Mouse (Mus musculus): ENCODE measurements around the gene Opcml. TPM values are rescaled to one million over a fixed set of nuclear protein-coding genes. Genes with fewer than 3 reads are reported as not detected.

The Opcml gene
- polyA plus RNA-seq, 1 experiment, result 0.08 TPM

DNA sequence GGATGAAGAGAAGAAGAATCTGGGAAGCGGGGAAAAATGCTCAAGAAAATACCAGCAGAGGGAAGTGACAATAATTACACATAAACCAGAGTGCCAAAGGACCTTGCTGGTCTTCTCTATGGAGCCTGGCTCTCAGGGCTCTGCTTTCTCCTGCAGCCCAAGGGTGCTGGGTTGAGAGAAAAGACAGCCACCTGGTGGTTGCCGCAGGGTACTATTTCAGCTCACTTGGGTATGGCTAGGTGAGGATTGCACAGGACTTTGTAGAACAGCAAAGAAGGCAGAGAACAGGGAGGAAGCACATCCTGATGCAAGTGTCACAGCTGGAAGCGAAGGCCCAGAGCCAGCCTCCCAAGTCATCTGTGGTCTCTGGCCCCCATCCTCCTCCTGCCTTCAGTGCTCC, 407.1 kb downstream of the Opcml start:
- 42% methylated on average over 3 of the region's 3 CpGs for WGBS
- no peaks in the 10 kb centered on the region for H3K36me3 ChIP-seq (ENCODE audit: control insufficient read depth, insufficient read depth, low read length)
- peak; percentile 56; the same call in 1 of the 2 replicates for TF ChIP-seq CTCF (conservative IDR thresholded peaks at IDR 0.05; ENCODE audit: insufficient read depth, insufficient read length, low read depth, low read length)
- no peak for TF ChIP-seq POLR2A (IDR thresholded peaks at IDR 0.05; ENCODE audit: low read depth, low read length)
- no peaks in the 10 kb centered on the region for H3K4me1 ChIP-seq (ENCODE audit: control insufficient read depth, insufficient read depth, low read length)
- DNase-seq, result peak; percentile 37
- H3K4me3 ChIP-seq (ENCODE audit: insufficient read depth, low read depth, low read length), result no peak overlapping the region
- no peaks in the 10 kb centered on the region for H3K27me3 ChIP-seq (replicated peaks; ENCODE audit: control insufficient read depth, insufficient read depth, low read length)
- H3K27ac ChIP-seq (ENCODE audit: insufficient read depth, low read depth, low read length), result no peak overlapping the region

DNA sequence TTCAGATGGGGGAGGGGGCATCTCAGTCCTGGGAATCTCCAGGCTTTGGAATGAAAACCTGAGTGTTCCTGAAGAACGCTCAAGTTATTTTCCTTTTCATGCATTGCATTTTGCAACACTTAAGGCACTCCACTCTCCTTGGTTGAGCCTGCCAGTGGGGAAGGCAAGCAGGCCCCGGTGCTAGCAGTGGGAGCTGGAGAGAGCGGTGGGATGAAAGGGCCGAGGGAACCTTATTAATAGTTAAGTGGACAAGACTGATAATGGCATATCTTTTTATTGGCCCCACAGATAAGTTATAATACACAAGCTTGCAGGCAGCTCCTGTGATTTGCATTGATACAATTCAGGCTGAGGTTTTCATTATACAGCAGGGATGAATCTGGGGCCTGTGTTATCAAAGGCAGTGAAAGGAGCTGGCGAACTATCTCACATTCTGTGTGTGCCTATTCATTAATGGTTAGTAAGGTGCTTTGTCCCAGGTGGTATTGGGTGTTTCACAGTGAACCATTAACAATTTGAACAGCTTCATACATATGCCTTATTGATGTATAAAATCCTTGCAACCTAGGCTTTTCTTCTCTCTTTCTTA, 407.6 kb downstream of the Opcml start:
- Histone ChIP-seq H3K27me3 (replicated peaks; ENCODE audit: control insufficient read depth, insufficient read depth, low read length) (no peaks in the 10 kb centered on the region), H3K36me3 (ENCODE audit: control insufficient read depth, insufficient read depth, low read length) (no peaks in the 10 kb centered on the region), H3K27ac (ENCODE audit: insufficient read depth, low read depth, low read length) (no peak overlapping the region), H3K4me3 (ENCODE audit: insufficient read depth, low read depth, low read length) (no peak overlapping the region), H3K4me1 (ENCODE audit: control insufficient read depth, insufficient read depth, low read length) (no peaks in the 10 kb centered on the region)
- WGBS, result 85% methylated on average over 5 of the region's 5 CpGs
- no peak for DNase-seq
- TF ChIP-seq POLR2A (IDR thresholded peaks at IDR 0.05; ENCODE audit: low read depth, low read length) (no peak), CTCF (conservative IDR thresholded peaks at IDR 0.05; ENCODE audit: insufficient read depth, insufficient read length, low read depth, low read length) (no peak)

DNA sequence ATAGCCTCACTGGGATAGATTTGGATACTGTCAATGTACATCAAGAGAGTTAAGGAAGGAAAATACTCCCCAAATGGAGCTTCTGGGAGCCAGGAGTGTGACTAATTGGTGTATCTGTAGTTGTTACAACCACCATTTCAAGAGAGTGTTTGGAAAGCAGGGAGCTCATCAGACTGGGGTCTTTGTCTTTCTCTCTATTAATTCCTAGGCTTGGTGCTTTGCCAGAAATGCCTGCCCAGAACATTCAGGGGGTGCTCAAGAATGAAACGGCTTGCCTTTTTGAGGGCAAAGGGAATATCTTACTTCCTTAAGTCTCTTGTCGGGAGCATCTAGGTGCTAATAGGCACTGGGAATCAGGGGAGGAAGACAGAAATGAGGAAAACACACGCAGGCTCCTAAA, 416.9 kb downstream of the Opcml start:
- no peak for DNase-seq
- Histone ChIP-seq H3K27me3 (replicated peaks; ENCODE audit: control insufficient read depth, insufficient read depth, low read length) (no peaks in the 10 kb centered on the region), H3K27ac (ENCODE audit: insufficient read depth, low read depth, low read length) (no peak overlapping the region), H3K4me1 (ENCODE audit: control insufficient read depth, insufficient read depth, low read length) (no peaks in the 10 kb centered on the region), H3K4me3 (ENCODE audit: insufficient read depth, low read depth, low read length) (no peak overlapping the region), H3K36me3 (ENCODE audit: control insufficient read depth, insufficient read depth, low read length) (no peaks in the 10 kb centered on the region)
- TF ChIP-seq POLR2A (IDR thresholded peaks at IDR 0.05; ENCODE audit: low read depth, low read length), result no peak
- TF ChIP-seq CTCF (conservative IDR thresholded peaks at IDR 0.05; ENCODE audit: insufficient read depth, insufficient read length, low read depth, low read length), result no peak
- 87% methylated on average over 3 of the region's 3 CpGs for WGBS

DNA sequence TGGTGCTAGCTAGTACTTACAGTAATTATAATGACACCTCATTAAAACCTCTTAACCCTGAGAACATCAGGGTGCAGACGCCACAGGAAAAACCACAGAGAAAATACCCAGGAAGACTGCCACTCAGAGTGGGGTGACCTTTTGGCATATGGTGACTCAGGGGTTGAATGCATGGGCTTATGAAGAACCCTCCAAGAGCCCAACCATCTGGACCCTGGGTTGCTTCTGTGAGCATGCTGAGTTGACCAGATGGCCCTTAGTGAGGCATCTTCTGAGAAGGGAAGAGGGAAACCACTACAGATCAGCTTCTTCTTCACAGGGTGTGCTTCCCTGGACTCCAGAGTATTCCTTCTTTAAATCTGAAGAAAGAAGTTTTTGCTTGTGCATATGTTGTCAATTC, 418.1 kb downstream of the Opcml start:
- no peak overlapping the region for H3K4me3 ChIP-seq (ENCODE audit: insufficient read depth, low read depth, low read length)
- TF ChIP-seq POLR2A (IDR thresholded peaks at IDR 0.05; ENCODE audit: low read depth, low read length), result no peak
- no peak for TF ChIP-seq CTCF (conservative IDR thresholded peaks at IDR 0.05; ENCODE audit: insufficient read depth, insufficient read length, low read depth, low read length)
- H3K27ac ChIP-seq (ENCODE audit: insufficient read depth, low read depth, low read length), result no peak overlapping the region
- no peaks in the 10 kb centered on the region for H3K27me3 ChIP-seq (replicated peaks; ENCODE audit: control insufficient read depth, insufficient read depth, low read length)
- H3K36me3 ChIP-seq (ENCODE audit: control insufficient read depth, insufficient read depth, low read length), result no peaks in the 10 kb centered on the region
- no peaks in the 10 kb centered on the region for H3K4me1 ChIP-seq (ENCODE audit: control insufficient read depth, insufficient read depth, low read length)
- WGBS, result 81% methylated on average over 1 of the region's 1 CpGs
- no peak for DNase-seq

DNA sequence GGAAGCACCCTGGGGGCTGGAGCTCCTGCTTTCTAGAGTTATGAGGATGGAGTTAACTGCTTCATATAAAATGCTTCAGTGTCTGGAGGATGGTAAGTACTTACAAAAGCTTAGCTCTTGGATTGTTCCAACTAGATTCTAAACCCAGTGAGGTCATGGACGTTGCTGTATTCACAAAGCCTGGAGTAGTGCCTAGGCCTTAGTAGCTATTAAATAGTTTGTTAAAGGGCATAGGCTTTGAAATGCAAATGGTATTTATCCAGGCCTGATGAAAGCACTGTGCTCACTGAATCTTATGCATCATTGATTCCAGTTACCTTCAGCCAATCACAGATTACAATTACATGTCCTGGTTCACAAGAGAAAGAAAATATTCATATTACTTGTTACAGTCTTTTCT, 421.3 kb downstream of the Opcml start:
- DNase-seq, result no peak
- WGBS, result 37% methylated on average over 1 of the region's 1 CpGs
- Histone ChIP-seq H3K4me3 (ENCODE audit: insufficient read depth, low read depth, low read length) (no peak overlapping the region), H3K36me3 (ENCODE audit: control insufficient read depth, insufficient read depth, low read length) (no peaks in the 10 kb centered on the region), H3K4me1 (ENCODE audit: control insufficient read depth, insufficient read depth, low read length) (no peaks in the 10 kb centered on the region), H3K27me3 (replicated peaks; ENCODE audit: control insufficient read depth, insufficient read depth, low read length) (no peaks in the 10 kb centered on the region), H3K27ac (ENCODE audit: insufficient read depth, low read depth, low read length) (no peak overlapping the region)
- TF ChIP-seq CTCF (conservative IDR thresholded peaks at IDR 0.05; ENCODE audit: insufficient read depth, insufficient read length, low read depth, low read length), result no peak
- no peak for TF ChIP-seq POLR2A (IDR thresholded peaks at IDR 0.05; ENCODE audit: low read depth, low read length)

DNA sequence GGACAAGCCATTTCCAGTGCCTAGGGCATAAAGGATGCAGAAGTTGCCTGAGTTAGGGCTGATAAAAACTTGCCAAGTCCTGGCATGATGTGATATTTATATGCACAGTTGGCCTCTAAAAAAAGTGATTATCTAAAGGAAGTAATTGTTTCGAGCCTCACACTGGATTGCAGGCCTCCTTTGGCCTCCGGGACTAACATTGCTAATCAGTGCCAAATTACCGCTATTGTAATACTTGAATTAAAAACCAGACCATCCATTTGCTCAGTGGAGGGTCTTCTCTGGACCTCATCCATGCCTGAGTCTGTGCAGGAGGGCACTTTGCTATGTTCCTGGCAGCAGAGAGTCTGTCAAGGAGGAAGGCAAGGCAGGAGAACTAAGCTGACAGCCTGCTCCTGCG, 423.3 kb downstream of the Opcml start:
- Histone ChIP-seq H3K4me3 (ENCODE audit: insufficient read depth, low read depth, low read length) (no peak overlapping the region), H3K27me3 (replicated peaks; ENCODE audit: control insufficient read depth, insufficient read depth, low read length) (no peaks in the 10 kb centered on the region), H3K36me3 (ENCODE audit: control insufficient read depth, insufficient read depth, low read length) (no peaks in the 10 kb centered on the region), H3K27ac (ENCODE audit: insufficient read depth, low read depth, low read length) (no peak overlapping the region), H3K4me1 (ENCODE audit: control insufficient read depth, insufficient read depth, low read length) (no peaks in the 10 kb centered on the region)
- DNase-seq, result no peak
- WGBS, result 65% methylated on average over 4 of the region's 4 CpGs
- TF ChIP-seq CTCF (conservative IDR thresholded peaks at IDR 0.05; ENCODE audit: insufficient read depth, insufficient read length, low read depth, low read length) (no peak), POLR2A (IDR thresholded peaks at IDR 0.05; ENCODE audit: low read depth, low read length) (no peak)

DNA sequence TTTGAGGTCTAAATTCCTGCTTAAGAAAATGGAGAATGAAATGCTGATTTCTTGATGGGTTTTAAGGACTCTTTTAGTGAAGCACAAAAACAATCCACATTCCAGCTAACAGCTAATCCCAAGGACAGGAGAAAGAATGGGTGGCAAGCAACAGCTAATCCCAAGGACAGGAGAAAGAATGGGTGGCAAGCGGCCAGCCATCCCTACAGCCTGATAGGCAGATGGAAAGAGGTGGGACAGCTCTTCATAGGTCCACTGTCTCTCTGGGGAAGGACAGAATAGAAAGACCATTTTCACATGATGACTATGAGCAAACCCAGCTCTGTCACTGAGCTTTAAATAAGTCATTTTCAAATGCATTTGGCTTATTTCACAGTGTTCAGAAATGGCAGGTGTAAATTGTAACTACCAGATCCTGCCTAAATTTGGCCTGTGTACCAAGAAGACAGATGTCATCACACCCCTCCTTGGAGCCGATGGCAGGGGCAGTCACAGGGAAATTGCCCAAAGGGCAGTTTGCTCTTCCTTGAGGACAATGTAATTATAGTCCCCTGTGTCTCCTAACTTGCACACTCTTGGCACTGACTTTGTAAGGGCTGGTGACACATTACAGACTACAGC, 427.6 kb downstream of the Opcml start:
- TF ChIP-seq CTCF (conservative IDR thresholded peaks at IDR 0.05; ENCODE audit: insufficient read depth, insufficient read length, low read depth, low read length), result no peak
- no peak for TF ChIP-seq POLR2A (IDR thresholded peaks at IDR 0.05; ENCODE audit: low read depth, low read length)
- Histone ChIP-seq H3K4me1 (ENCODE audit: control insufficient read depth, insufficient read depth, low read length) (no peaks in the 10 kb centered on the region), H3K4me3 (ENCODE audit: insufficient read depth, low read depth, low read length) (no peak overlapping the region), H3K27me3 (replicated peaks; ENCODE audit: control insufficient read depth, insufficient read depth, low read length) (no peaks in the 10 kb centered on the region), H3K36me3 (ENCODE audit: control insufficient read depth, insufficient read depth, low read length) (no peaks in the 10 kb centered on the region), H3K27ac (ENCODE audit: insufficient read depth, low read depth, low read length) (no peak overlapping the region)
- WGBS, result 72% methylated on average over 2 of the region's 2 CpGs
- DNase-seq, result no peak
